Mouse (Mus musculus) neural tube, embryonic 13.5 days (tissue): ENCODE results near the gene Kdelc1. TPM values are rescaled to one million over a fixed set of nuclear protein-coding genes. Genes with fewer than 3 reads are reported as not detected.

Experiments
- ATAC-seq: fragments of 200-750 bp; cut with Nextera tagmentation; 2 replicates; pipeline ENCODE4 v1.8.0; 2017; ENCODE audit warnings: low read depth, mild to moderate bottlenecking, moderate TSS enrichment, moderate library complexity
- H3K27ac ChIP-seq: fragments of 300-500 bp; sonication (generic); replicated peaks from 2 replicates; pipeline ENCODE4 v1.5.1; 2015; ENCODE audit warnings: moderate library complexity, mild to moderate bottlenecking, inconsistent platforms
- H3K27me3 ChIP-seq: fragments of 300-500 bp; sonication (generic); 2 replicates; pipeline ENCODE4 v1.6.1; 2015; ENCODE audit warnings: mild to moderate bottlenecking, inconsistent platforms
- H3K36me3 ChIP-seq: fragments of 300-500 bp; sonication (generic); 2 replicates; pipeline ENCODE4 v1.6.1; 2015; ENCODE audit warnings: mild to moderate bottlenecking, inconsistent platforms
- H3K4me1 ChIP-seq: fragments of 300-500 bp; sonication (generic); replicated peaks from 2 replicates; pipeline ENCODE4 v1.6.1; 2015; ENCODE audit warnings: inconsistent platforms
- H3K4me2 ChIP-seq: fragments of 300-500 bp; sonication (generic); 2 replicates; pipeline ENCODE4 v1.6.1; 2015; ENCODE audit warnings: inconsistent platforms, mild to moderate bottlenecking, moderate library complexity
- H3K4me3 ChIP-seq: fragments of 300-500 bp; sonication (generic); 2 replicates; pipeline ENCODE4 v1.5.1; 2015; ENCODE audit warnings: mild to moderate bottlenecking, inconsistent platforms
- H3K9ac ChIP-seq: fragments of 300-500 bp; sonication (generic); 2 replicates; pipeline ENCODE4 v1.6.1; 2015; ENCODE audit warnings: moderate library complexity, mild to moderate bottlenecking, inconsistent platforms
- H3K9me3 ChIP-seq: fragments of 300-500 bp; sonication (generic); 2 replicates; pipeline ENCODE4 v1.6.1; 2016; ENCODE audit warnings: inconsistent platforms
- WGBS: fragments of 180-500 bp; shearing (Covaris S2); methylation state at CpG from one replicate; pipeline ENCODE4 v1.1.7; 2015; 5-methylcytosine and 5-hydroxymethylcytosine counted together
- polyA plus RNA-seq: library from polyadenylated mRNA; unstranded; fragments of >200 nt; fragmentation: Nextera tagmentation; extraction: Ambion mirVana; gene quantifications from 2 replicates; pipeline ENCODE4 v1.2.1, GENCODE M21; 2015

The Kdelc1 gene
- polyA plus RNA-seq, result 30.0 and 35.2 TPM in 2 replicates

GRCm38 (mm10) chr1:44118239-44119054, at the start of gene Kdelc1, which contains the start of gene Bivm:
TSS of gene Kdelc1 (minus strand) at chr1:44118808.
TSS of gene Bivm (plus strand) at chr1:44118957.
- peak; percentile 98 for ATAC-seq
- peak within 1 kb of the TSS; percentile 93 for H3K9ac ChIP-seq
- no peaks in the 10 kb centered on the region for H3K9me3 ChIP-seq
- WGBS, result under 1% methylated on average over 39 of the region's 39 CpGs
- peaks cover 25% of the 10 kb centered on the region for H3K4me1 ChIP-seq
- H3K27me3 ChIP-seq, result no peaks in the 10 kb centered on the region
- peak within 1 kb of the TSS; percentile 98 for H3K27ac ChIP-seq
- H3K4me3 ChIP-seq, result peak within 1 kb of the TSS; percentile 78
- peaks cover 24% of the 10 kb centered on the region for H3K36me3 ChIP-seq
- H3K4me2 ChIP-seq, result peak within 1 kb of the TSS; percentile 81

GRCm38 (mm10) chr1:44167859-44168383, 49.3 kb upstream of the Kdelc1 start:
- H3K36me3 ChIP-seq, result peaks cover 88% of the 10 kb centered on the region
- 96% methylated on average over 3 of the region's 3 CpGs for WGBS
- no peak for ATAC-seq

GRCm38 (mm10) chr1:44162389-44162788, 43.8 kb upstream of the Kdelc1 start:
- Histone ChIP-seq H3K4me2 (no peak overlapping the region), H3K4me1 (no peaks in the 10 kb centered on the region), H3K27me3 (no peaks in the 10 kb centered on the region), H3K9ac (no peak overlapping the region), H3K4me3 (no peak overlapping the region), H3K36me3 (peaks cover 94% of the 10 kb centered on the region), H3K9me3 (no peaks in the 10 kb centered on the region), H3K27ac (no peak overlapping the region)
- WGBS, result 91% methylated on average over 5 of the region's 5 CpGs
- ATAC-seq, result no peak

More at GRCm38 (mm10) chr1:44167859-44168383, 49.3 kb upstream of the Kdelc1 start:
- H3K4me2 ChIP-seq, result no peak overlapping the region
- H3K4me1 ChIP-seq, result no peaks in the 10 kb centered on the region
- peaks cover 6% of the 10 kb centered on the region; the same call in 1 of the 2 replicates for H3K9me3 ChIP-seq
- no peak overlapping the region for H3K4me3 ChIP-seq
- H3K27me3 ChIP-seq, result no peaks in the 10 kb centered on the region
- H3K9ac ChIP-seq, result no peak overlapping the region
- no peak overlapping the region for H3K27ac ChIP-seq

GRCm38 (mm10) chr1:44161818-44162217, 43.2 kb upstream of the Kdelc1 start:
- Histone ChIP-seq H3K9me3 (no peaks in the 10 kb centered on the region), H3K36me3 (peaks cover 89% of the 10 kb centered on the region), H3K4me2 (no peak overlapping the region), H3K27ac (no peak overlapping the region), H3K4me1 (no peaks in the 10 kb centered on the region), H3K4me3 (no peak overlapping the region), H3K27me3 (no peaks in the 10 kb centered on the region), H3K9ac (no peak overlapping the region)
- ATAC-seq, result no peak
- 95% methylated on average over 6 of the region's 6 CpGs for WGBS

GRCm38 (mm10) chr1:44158317-44158716, 39.7 kb upstream of the Kdelc1 start:
- Histone ChIP-seq H3K27me3 (no peaks in the 10 kb centered on the region), H3K27ac (no peak overlapping the region), H3K4me1 (no peaks in the 10 kb centered on the region), H3K9me3 (no peaks in the 10 kb centered on the region), H3K4me3 (no peak overlapping the region), H3K36me3 (peaks cover 62% of the 10 kb centered on the region), H3K4me2 (no peak overlapping the region), H3K9ac (no peak overlapping the region)
- WGBS, result 90% methylated on average over 6 of the region's 6 CpGs
- no peak for ATAC-seq

- Histone ChIP-seq H3K9me3 (no peaks in the 10 kb centered on the region), H3K9ac (no peak overlapping the region), H3K27me3 (no peaks in the 10 kb centered on the region), H3K4me3 (no peak overlapping the region), H3K27ac (no peak overlapping the region), H3K36me3 (peaks cover 33% of the 10 kb centered on the region), H3K4me1 (no peaks in the 10 kb centered on the region), H3K4me2 (no peak overlapping the region)
- 98% methylated on average over 4 of the region's 4 CpGs for WGBS
- no peak for ATAC-seq
These were observed 36.7 kb upstream of the Kdelc1 start for GRCm38 (mm10) chr1:44155287-44155686.

- Histone ChIP-seq H3K36me3 (peaks cover 4% of the 10 kb centered on the region), H3K4me3 (peak overlapping the region; percentile 67), H3K27ac (peak overlapping the region; percentile 97), H3K9me3 (no peaks in the 10 kb centered on the region), H3K9ac (peak overlapping the region; percentile 87), H3K4me1 (peaks cover 19% of the 10 kb centered on the region), H3K4me2 (peak overlapping the region; percentile 76), H3K27me3 (no peaks in the 10 kb centered on the region)
- no peak for ATAC-seq
- WGBS, result 23% methylated on average over 6 of the region's 6 CpGs
These were observed 30.1 kb upstream of the Kdelc1 start for GRCm38 (mm10) chr1:44148706-44149105.

- Histone ChIP-seq H3K4me3 (peak within 1 kb of the TSS; percentile 67), H3K9ac (peak within 1 kb of the TSS; percentile 87), H3K9me3 (no peaks in the 10 kb centered on the region), H3K36me3 (peaks cover 13% of the 10 kb centered on the region), H3K27ac (peak within 1 kb of the TSS; percentile 97), H3K4me2 (peak within 1 kb of the TSS; percentile 76), H3K27me3 (no peaks in the 10 kb centered on the region), H3K4me1 (peaks cover 19% of the 10 kb centered on the region)
- WGBS, result under 1% methylated on average over 66 of the region's 66 CpGs
- ATAC-seq, result peak; percentile 98
These were observed 29.2 kb upstream of the Kdelc1 start, which contains the start of gene Ercc5 for GRCm38 (mm10) chr1:44147563-44148381. TSS of gene Ercc5 (plus strand) at chr1:44147744.

GRCm38 (mm10) chr1:44142747-44143146, 24.1 kb upstream of the Kdelc1 start:
- Histone ChIP-seq H3K4me2 (no peak overlapping the region), H3K27me3 (no peaks in the 10 kb centered on the region), H3K4me1 (peaks cover 8% of the 10 kb centered on the region; the same call in 1 of the 2 replicates), H3K9me3 (no peaks in the 10 kb centered on the region), H3K27ac (no peak overlapping the region), H3K36me3 (peaks cover 56% of the 10 kb centered on the region), H3K4me3 (no peak overlapping the region), H3K9ac (no peak overlapping the region)
- no peak for ATAC-seq
- 94% methylated on average over 5 of the region's 5 CpGs for WGBS

- H3K4me1 ChIP-seq, result no peaks in the 10 kb centered on the region
- H3K9me3 ChIP-seq, result no peaks in the 10 kb centered on the region
- peaks cover 67% of the 10 kb centered on the region for H3K36me3 ChIP-seq
- no peak overlapping the region for H3K9ac ChIP-seq
- H3K4me2 ChIP-seq, result no peak overlapping the region
- H3K27ac ChIP-seq, result no peak overlapping the region
- H3K4me3 ChIP-seq, result no peak overlapping the region
- ATAC-seq, result no peak
- 90% methylated on average over 4 of the region's 4 CpGs for WGBS
- no peaks in the 10 kb centered on the region for H3K27me3 ChIP-seq
These were observed 21.6 kb upstream of the Kdelc1 start for GRCm38 (mm10) chr1:44140232-44140631.

GRCm38 (mm10) chr1:44129929-44130581, 11.4 kb upstream of the Kdelc1 start:
- Histone ChIP-seq H3K27ac (no peak overlapping the region), H3K4me1 (no peaks in the 10 kb centered on the region), H3K9me3 (no peaks in the 10 kb centered on the region), H3K4me3 (no peak overlapping the region), H3K9ac (no peak overlapping the region), H3K4me2 (no peak overlapping the region), H3K36me3 (peaks cover 59% of the 10 kb centered on the region), H3K27me3 (no peaks in the 10 kb centered on the region)
- 88% methylated on average over 4 of the region's 4 CpGs for WGBS
- ATAC-seq, result no peak
